Mouse (Mus musculus): ENCODE results near the gene 2300002M23Rik. TPM values are rescaled to one million over a fixed set of nuclear protein-coding genes. Genes with fewer than 3 reads are reported as not detected.

2300002M23Rik gene
- under 1 TPM in 1 of 2 experiments, not detected in 1; 0.12 TPM for polyA plus RNA-seq (2017; shearing (Covaris generic))

GRCm38 (mm10) chr17:35567150-35567549, at the start of gene 2300002M23Rik:
2300002M23Rik (plus strand) TSS chr17:35567450.

GRCm38 (mm10) chr17:35532901-35533300, 34.3 kb upstream of the 2300002M23Rik start, which contains the start of gene Psors1c2:
Psors1c2 (plus strand) TSS chr17:35533201.

GRCm38 (mm10) chr17:35551881-35552414, 15.3 kb upstream of the 2300002M23Rik start, which contains the start of gene Cdsn:
Cdsn (plus strand) TSS chr17:35552128.

GRCm38 (mm10) chr17:35601249-35601648, 34.0 kb downstream of the 2300002M23Rik start, which contains the start of gene Sfta2:
Sfta2 (plus strand) TSS chr17:35601549.

Other genes with a start within 250 kb of the 2300002M23Rik start
- gene H2-Q1, start 247.0 kb upstream of the 2300002M23Rik start, polyA plus RNA-seq (2017; shearing (Covaris generic)) = under 1 TPM in 1 of 2 experiments, not detected in 1; 0.64 TPM
- 10 to 100 TPM; 10.9 to 18.5 TPM for gene H2-Q2, start 225.2 kb upstream of the 2300002M23Rik start, polyA plus RNA-seq (2017; shearing (Covaris generic))
- 10 to 100 TPM; 45.4 to 61.9 TPM for gene H2-Q4, start 187.8 kb upstream of the 2300002M23Rik start, polyA plus RNA-seq (2017; shearing (Covaris generic))
- 100 to 1,000 TPM; 448 to 693 TPM for gene H2-Q6, start 142.6 kb upstream of the 2300002M23Rik start, polyA plus RNA-seq (2017; shearing (Covaris generic))
- 1,000 to 10,000 TPM; 1,586 to 2,503 TPM for gene H2-Q7, start 128.3 kb upstream of the 2300002M23Rik start, polyA plus RNA-seq (2017; shearing (Covaris generic))
- 10 to 100 TPM; 13.2 to 21.8 TPM for gene H2-Q10, start 97.4 kb upstream of the 2300002M23Rik start, polyA plus RNA-seq (2017; shearing (Covaris generic))
- not detected for gene Pou5f1, start 61.4 kb upstream of the 2300002M23Rik start, polyA plus RNA-seq (2017; shearing (Covaris generic))
- 10 to 100 TPM; 31.6 to 32.0 TPM for gene Tcf19, start 50.6 kb upstream of the 2300002M23Rik start, polyA plus RNA-seq (2017; shearing (Covaris generic))
- 1 to 10 TPM; 7.6 to 8.0 TPM for gene Cchcr1, start 50.4 kb upstream of the 2300002M23Rik start, polyA plus RNA-seq (2017; shearing (Covaris generic))
- not detected for gene Psors1c2, start 34.2 kb upstream of the 2300002M23Rik start, polyA plus RNA-seq (2017; shearing (Covaris generic))
- under 1 TPM in 1 of 2 experiments, not detected in 1; 0.12 TPM for gene Cdsn, start 15.3 kb upstream of the 2300002M23Rik start, polyA plus RNA-seq (2017; shearing (Covaris generic))
- not detected for gene Sfta2, start 34.1 kb downstream of the 2300002M23Rik start, polyA plus RNA-seq (2017; shearing (Covaris generic))
- gene Gm9573, start 59.2 kb downstream of the 2300002M23Rik start, polyA plus RNA-seq (2017; shearing (Covaris generic)) = not detected
- gene Mucl3, start 76.2 kb downstream of the 2300002M23Rik start, polyA plus RNA-seq (2017; shearing (Covaris generic)) = under 1 TPM in 1 of 2 experiments, not detected in 1; 0.06 TPM
- 10 to 100 TPM; 22.3 to 24.8 TPM for gene Vars2, start 100.1 kb downstream of the 2300002M23Rik start, polyA plus RNA-seq (2017; shearing (Covaris generic))
- gene Gtf2h4, start 106.3 kb downstream of the 2300002M23Rik start, polyA plus RNA-seq (2017; shearing (Covaris generic)) = 10 to 100 TPM; 18.2 to 20.7 TPM
- gene Ddr1, start 137.2 kb downstream of the 2300002M23Rik start, polyA plus RNA-seq (2017; shearing (Covaris generic)) = 1 to 10 TPM; 6.1 to 8.7 TPM

Measured in activated CD4-positive, CD25-positive, alpha-beta regulatory T cell (primary cell).